8 mouse cellular contexts compared by ENCODE assay signal in the genomic region with DNA sequence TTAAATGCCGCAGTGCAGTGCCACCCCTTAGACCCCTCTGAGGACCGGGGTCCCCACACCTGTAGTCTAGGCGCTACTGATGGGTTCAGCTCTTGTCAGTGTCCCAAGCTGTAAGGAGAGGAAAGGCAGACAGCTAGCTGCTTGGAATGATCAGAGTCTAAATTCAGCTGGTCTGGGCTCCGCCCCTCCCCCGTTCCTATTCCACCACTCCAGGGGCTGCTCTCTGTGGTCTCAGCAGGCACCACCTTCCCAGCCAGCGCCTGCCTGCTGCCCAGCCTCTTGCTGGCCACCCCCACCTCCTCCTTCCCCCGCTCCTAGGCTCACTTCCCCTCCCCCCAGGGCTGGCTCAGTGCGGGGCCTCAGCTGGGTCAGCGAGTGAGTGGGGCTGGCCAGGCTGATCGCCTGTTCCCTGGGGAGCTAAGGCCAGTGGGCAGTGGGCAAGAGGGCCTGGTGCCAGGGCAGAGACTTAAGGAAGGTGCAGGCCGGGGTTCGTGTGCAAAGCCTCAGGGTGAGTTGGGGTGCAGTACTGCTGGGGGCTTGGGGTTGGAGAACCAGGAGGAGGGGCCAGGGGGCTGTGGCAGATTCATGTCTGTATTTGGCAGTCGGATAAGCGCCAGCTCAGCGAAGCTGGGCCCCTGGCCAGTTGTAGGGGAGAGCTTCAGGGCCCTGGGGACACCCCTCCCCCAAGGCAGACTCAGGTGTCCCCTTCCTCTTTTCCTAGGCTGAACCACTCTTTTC. TPM values are rescaled to one million over a fixed set of nuclear protein-coding genes. Genes with fewer than 3 reads are reported as not detected.
DNase-seq lines count a peak whose midpoint lies in the region; ATAC-seq lines count a peak whose summit lies in the region.

No protein-coding gene starts in this region.

- H3K4me1 ChIP-seq in embryonic facial prominence, embryonic 15.5 days: peaks cover 24% of the 10 kb centered on the region
- peaks cover 74% of the 10 kb centered on the region for H3K4me1 ChIP-seq in heart, embryonic 13.5 days

- peak overlapping the region; percentile 58; the same call in 1 of the 2 replicates for H3K27ac ChIP-seq in embryonic facial prominence, embryonic 15.5 days (replicated peaks)
- H3K27ac ChIP-seq in heart, embryonic 13.5 days (replicated peaks): peak overlapping the region; percentile 100

- WGBS in embryonic facial prominence, embryonic 15.5 days: 11% methylated on average over 15 of the region's 15 CpGs
- WGBS in heart, embryonic 13.5 days: 5% methylated on average over 15 of the region's 15 CpGs

- H3K4me2 ChIP-seq in embryonic facial prominence, embryonic 15.5 days (replicated peaks): peak overlapping the region; percentile 29
- peak overlapping the region; percentile 75 for H3K4me2 ChIP-seq in heart, embryonic 13.5 days

- H3K9ac ChIP-seq in embryonic facial prominence, embryonic 15.5 days: no peak overlapping the region
- peak overlapping the region; percentile 86 for H3K9ac ChIP-seq in heart, embryonic 13.5 days

- peak; percentile 86 for ATAC-seq in embryonic facial prominence, embryonic 15.5 days (ENCODE audit: insufficient number of reproducible peaks, low FRiP score, low TSS enrichment, low read depth)
- peak; percentile 80 for ATAC-seq in heart, embryonic 13.5 days (ENCODE audit: extremely low read depth, insufficient number of reproducible peaks, low FRiP score, low TSS enrichment)

- peaks cover 38% of the 10 kb centered on the region for H3K36me3 ChIP-seq in embryonic facial prominence, embryonic 15.5 days
- H3K36me3 ChIP-seq in heart, embryonic 13.5 days: peaks cover 69% of the 10 kb centered on the region

- H3K9me3 ChIP-seq in embryonic facial prominence, embryonic 15.5 days (replicated peaks): no peaks in the 10 kb centered on the region
- H3K9me3 ChIP-seq in heart, embryonic 13.5 days: no peaks in the 10 kb centered on the region

- H3K4me3 ChIP-seq in embryonic facial prominence, embryonic 15.5 days (replicated peaks): peak overlapping the region; percentile 12; the same call in 1 of the 2 replicates
- H3K4me3 ChIP-seq in heart, embryonic 13.5 days: peak overlapping the region; percentile 50

- no peaks in the 10 kb centered on the region for H3K27me3 ChIP-seq in embryonic facial prominence, embryonic 15.5 days
- H3K27me3 ChIP-seq in heart, embryonic 13.5 days (replicated peaks): no peaks in the 10 kb centered on the region

- DNase-seq in urinary bladder, postnatal 4 days (ENCODE audit: low spot score in 2 of 2): peak; percentile 69 to 77
- no peak for DNase-seq in urinary bladder, postnatal 10 days (ENCODE audit: low spot score)
- DNase-seq in kidney, postnatal 25 days: peak; percentile 55 to 81
- peak; percentile 75 for DNase-seq in mesoderm, embryonic 11.5 days (ENCODE audit: low read depth, low spot score)
- no peak for DNase-seq in thymus, postnatal 36 days
- DNase-seq in thymus, postnatal 0 days (ENCODE audit: low spot score): no peak

RNA-seq across cellular contexts. Expression of a gene that starts 24.8 kb away (rescaled TPM):
- 16.5 and 18.6 TPM in 2 replicates for polyA plus RNA-seq in embryonic facial prominence, embryonic 15.5 days (2015; fragmentation: Nextera tagmentation; extraction: Ambion mirVana)
- 55.1 and 58.8 TPM in 2 replicates for polyA plus RNA-seq in heart, embryonic 13.5 days (2015; fragmentation: Nextera tagmentation; extraction: Ambion mirVana)
- polyA plus RNA-seq in thymus, postnatal 0 days (2015; fragmentation: Nextera tagmentation; extraction: Ambion mirVana): 1.6 and 1.8 TPM in 2 replicates

RNA-seq across cellular contexts. Expression of a gene that starts 35.8 kb away (rescaled TPM):
- 103 and 104 TPM in 2 replicates for polyA plus RNA-seq in embryonic facial prominence, embryonic 15.5 days (2015; fragmentation: Nextera tagmentation; extraction: Ambion mirVana)
- polyA plus RNA-seq in heart, embryonic 13.5 days (2015; fragmentation: Nextera tagmentation; extraction: Ambion mirVana): 70.7 and 73.7 TPM in 2 replicates
- polyA plus RNA-seq in thymus, postnatal 0 days (2015; fragmentation: Nextera tagmentation; extraction: Ambion mirVana): 51.4 and 58.5 TPM in 2 replicates

RNA-seq across cellular contexts. Expression of a gene that starts 39.8 kb away (rescaled TPM):
- 112 and 140 TPM in 2 replicates for polyA plus RNA-seq in embryonic facial prominence, embryonic 15.5 days (2015; fragmentation: Nextera tagmentation; extraction: Ambion mirVana)
- polyA plus RNA-seq in heart, embryonic 13.5 days (2015; fragmentation: Nextera tagmentation; extraction: Ambion mirVana): 393 and 426 TPM in 2 replicates
- 6.0 and 7.4 TPM in 2 replicates for polyA plus RNA-seq in thymus, postnatal 0 days (2015; fragmentation: Nextera tagmentation; extraction: Ambion mirVana)

RNA-seq across cellular contexts. Expression of a gene that starts 50.3 kb away (rescaled TPM):
- 0.65 and 0.84 TPM in 2 replicates for polyA plus RNA-seq in embryonic facial prominence, embryonic 15.5 days (2015; fragmentation: Nextera tagmentation; extraction: Ambion mirVana)
- polyA plus RNA-seq in heart, embryonic 13.5 days (2015; fragmentation: Nextera tagmentation; extraction: Ambion mirVana): 0.28 and 0.31 TPM in 2 replicates
- not detected in 2 replicates for polyA plus RNA-seq in thymus, postnatal 0 days (2015; fragmentation: Nextera tagmentation; extraction: Ambion mirVana)

Comparison
In these comparisons a context has a peak if more than half of its experiments do, and no peak if none do; other contexts are left out.
1. DNase-seq: peak in urinary bladder, postnatal 4 days (2 of 2), kidney, postnatal 25 days (2 of 2) and mesoderm, embryonic 11.5 days (single experiment); none in urinary bladder, postnatal 10 days (single experiment), thymus, postnatal 36 days (0 of 2) and thymus, postnatal 0 days (single experiment).
2. RNA of a gene that starts 39.8 kb away (polyA plus RNA-seq): 393 to 426 TPM in heart, embryonic 13.5 days and 112 to 140 TPM in embryonic facial prominence, embryonic 15.5 days; 6.0 to 7.4 TPM in thymus, postnatal 0 days; every median in the first group is over 10 times any median in the second.